Mouse (Mus musculus) T-helper 2 cell (primary cell): ENCODE results near the gene Cartpt.
"Not testable (repeated sequence)": the region's sequence is repeated elsewhere in the genome, so short reads cannot be mapped to it uniquely, and the experiment has no call there.

Experiments used
- in situ Hi-C: fragments of 300-600 bp; cut with MboI, MseI; formaldehyde crosslinking; loops from one replicate; pipeline ENCODE4 v1.15.1; 2025; ENCODE audit warnings: high pct_unique_total_duplicates

The Cartpt gene

GRCm38 (mm10) chr13:99900965-99901364 is at the start of gene Cartpt:
Gene Cartpt, minus strand, starts transcription at chr13:99901091.
- in situ Hi-C loops = no loop called here

GRCm38 (mm10) chr13:99947417-99947816 is 46.5 kb upstream of the Cartpt start:
- in situ Hi-C loops = no loop called here

GRCm38 (mm10) chr13:99943525-99943924 is 42.6 kb upstream of the Cartpt start:
- in situ Hi-C loops = no loop called here

- in situ Hi-C loops = no loop called here
Observed at GRCm38 (mm10) chr13:99940601-99941000, 39.7 kb upstream of the Cartpt start.

GRCm38 (mm10) chr13:99939320-99939671 is 38.4 kb upstream of the Cartpt start:
- in situ Hi-C loops = no loop called here

- in situ Hi-C loops = no loop called here
Observed at GRCm38 (mm10) chr13:99938606-99939319, 37.9 kb upstream of the Cartpt start.

- in situ Hi-C loops = no loop called here
Observed at GRCm38 (mm10) chr13:99937741-99938140, 36.9 kb upstream of the Cartpt start.

GRCm38 (mm10) chr13:99932406-99932805 is 31.5 kb upstream of the Cartpt start:
- in situ Hi-C loops = no loop called here

- in situ Hi-C loops = no loop called here
Observed at GRCm38 (mm10) chr13:99931502-99931901, 30.6 kb upstream of the Cartpt start.

- in situ Hi-C loops = no loop called here
Observed at GRCm38 (mm10) chr13:99926249-99926648, 25.4 kb upstream of the Cartpt start.

GRCm38 (mm10) chr13:99915632-99916031 is 14.7 kb upstream of the Cartpt start:
- in situ Hi-C loops = no loop called here

GRCm38 (mm10) chr13:99900557-99900892 is 366 bp downstream of the Cartpt start:
- in situ Hi-C loops = no loop called here

- in situ Hi-C loops = no loop called here
Observed at GRCm38 (mm10) chr13:99899670-99900556, 978 bp downstream of the Cartpt start.

GRCm38 (mm10) chr13:99898816-99899215 is 2.1 kb downstream of the Cartpt start:
- in situ Hi-C loops = no loop called here

- in situ Hi-C loops = no loop called here
Observed at GRCm38 (mm10) chr13:99885636-99886035, 15.3 kb downstream of the Cartpt start.

- in situ Hi-C loops = not testable (repeated sequence)
Observed at GRCm38 (mm10) chr13:99881774-99882173, 19.1 kb downstream of the Cartpt start.

- in situ Hi-C loops = no loop called here
Observed at GRCm38 (mm10) chr13:99879696-99880095, 21.2 kb downstream of the Cartpt start.

GRCm38 (mm10) chr13:99872059-99872458 is 28.8 kb downstream of the Cartpt start:
- in situ Hi-C loops = no loop called here

GRCm38 (mm10) chr13:99868438-99868837 is 32.5 kb downstream of the Cartpt start:
- in situ Hi-C loops = no loop called here

GRCm38 (mm10) chr13:99864331-99864730 is 36.6 kb downstream of the Cartpt start:
- in situ Hi-C loops = no loop called here

GRCm38 (mm10) chr13:99860670-99861069 is 40.2 kb downstream of the Cartpt start:
- in situ Hi-C loops = no loop called here

- in situ Hi-C loops = no loop called here
Observed at GRCm38 (mm10) chr13:99859082-99859481, 41.8 kb downstream of the Cartpt start.

GRCm38 (mm10) chr13:99857879-99858278 is 43.0 kb downstream of the Cartpt start:
- in situ Hi-C loops = no loop called here
